Mouse (Mus musculus): Measurements from ENCODE around the gene Msi1.

GRCm38 (mm10) chr5:115402063-115402462 is 27.3 kb upstream of the Msi1 start:
- no peak for TF ChIP-seq CTCF (IDR thresholded peaks at IDR 0.05; ENCODE audit: control insufficient read depth, insufficient read depth, low read length)
- no peak for TF ChIP-seq POLR2A (IDR thresholded peaks at IDR 0.05; ENCODE audit: borderline replicate concordance, control insufficient read depth, low read depth, low read length)
